In the genomic region with DNA sequence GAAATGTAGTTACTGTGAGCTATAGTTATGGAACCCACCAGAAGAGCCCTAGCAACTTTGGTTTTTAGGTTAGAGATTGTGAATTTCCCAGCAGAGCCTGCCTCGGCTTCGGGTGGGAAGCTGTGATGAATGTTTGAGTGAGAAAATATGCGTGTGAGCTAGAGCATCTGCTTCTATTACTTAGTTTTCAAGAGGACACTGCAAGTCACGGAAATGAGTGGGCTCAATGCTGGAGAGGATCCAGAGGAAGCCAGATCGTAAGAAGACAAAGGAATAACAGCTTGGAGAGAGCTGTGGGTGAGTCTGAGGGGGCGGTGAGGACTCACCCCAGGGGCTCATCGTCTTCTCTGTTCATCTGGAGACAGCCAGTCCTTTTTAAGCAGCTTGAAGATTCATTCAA, we compare ENCODE assay signal across 11 mouse cellular contexts.
A peak's percentile ranks its signal among the peaks of the same experiment; 100 is the strongest.
DNase-seq lines count a peak whose midpoint lies in the region; TF ChIP-seq lines count a peak whose summit lies in the region.
"Had no signal": no experiment of that assay in that cellular context is flagged by ENCODE, and none has a peak within 500 bp of the region (broad histone marks: within the 10 kb centered on the region; RNA-seq: fewer than 3 reads in every experiment).

No protein-coding gene starts in this region.

- intact Hi-C loops in gastrocnemius, postnatal 14 days (cut with DNase I; ENCODE audit: low total_unique reads), result no loop called here
- intact Hi-C loops in left cerebral cortex, postnatal 14 days (cut with DNase I), result loop anchor here (5.0 to 10.0 kb wide), 2 partner anchors 61 to 278 kb away; no protein-coding TSS in a partner anchor

- dilution Hi-C loops in CH12.LX (cut with MboI; ENCODE audit: extremely low pct_ligation_motif_present, extremely low pct_unique_long_range_greater_than_20kb, low sequenced_read_pairs), result no loop called here

- H3K27ac ChIP-seq in CH12.LX (ENCODE audit: insufficient read depth, low read depth), result no peak overlapping the region
- H3K27ac ChIP-seq: limb, embryonic 15.5 days had no signal

- TF ChIP-seq RAD21 in CH12.LX (IDR thresholded peaks at IDR 0.05; ENCODE audit: low read depth, low read length), result no peak

- no peaks in the 10 kb centered on the region for H3K4me1 ChIP-seq in CH12.LX (ENCODE audit: control insufficient read depth in 1 of 2, insufficient read depth in 2 of 2)
- H3K4me1 ChIP-seq: limb, embryonic 15.5 days had no signal

- no peak for TF ChIP-seq CTCF in CH12.LX (conservative IDR thresholded peaks at IDR 0.05 in 1 of 2, IDR thresholded peaks at IDR 0.05 in 1 of 2; ENCODE audit: low read depth in 2 of 2, low read length in 2 of 2)

- H3K9ac ChIP-seq in CH12.LX (ENCODE audit: insufficient read depth, low read depth), result no peak overlapping the region
- H3K9ac ChIP-seq: limb, embryonic 15.5 days had no signal

- H3K9me3 ChIP-seq in CH12.LX (replicated peaks; ENCODE audit: low read length), result no peaks in the 10 kb centered on the region
- H3K9me3 ChIP-seq: limb, embryonic 15.5 days had no signal

- peak; percentile 7 for DNase-seq in gastrocnemius, postnatal 14 days
- no peak for DNase-seq in gastrocnemius, adult 18-20 months (ENCODE audit: low spot score)
- DNase-seq in CH12.LX (ENCODE audit: extremely low read depth) (no peak), adipocyte (ENCODE audit: low spot score) (no peak)
- peak; percentile 76 to 87 for DNase-seq in layer of hippocampus, adult 18-20 months (ENCODE audit: low spot score in 2 of 2)
- DNase-seq in left cerebral cortex, postnatal 14 days (ENCODE audit: low spot score in 2 of 2), result peak; percentile 83 to 92
- DNase-seq in urinary bladder, adult 18-20 months (ENCODE audit: low spot score in 2 of 2), result no peak
- DNase-seq in adrenal gland, postnatal 36 days, result no peak
- DNase-seq: cerebellum, adult 11-12 months; gastrocnemius, postnatal 36 days had no signal

- TF ChIP-seq EP300 in CH12.LX (IDR thresholded peaks at IDR 0.05; ENCODE audit: low read length), result no peak

- no peaks in the 10 kb centered on the region for H3K79me2 ChIP-seq in CH12.LX (replicated peaks; ENCODE audit: control insufficient read depth, extremely low read depth, insufficient read depth, poor library complexity, severe bottlenecking)

- peak overlapping the region; percentile 29 for H3K4me2 ChIP-seq in CH12.LX (ENCODE audit: insufficient read depth, low read depth, poor library complexity, severe bottlenecking)
- H3K4me2 ChIP-seq: limb, embryonic 15.5 days had no signal

- H3K4me3 ChIP-seq in CH12.LX (replicated peaks in 1 of 3; ENCODE audit: low read depth in 2 of 3, low read length in 2 of 3, poor library complexity in 1 of 3), result no peak overlapping the region
- H3K4me3 ChIP-seq: limb, embryonic 15.5 days had no signal

- TF ChIP-seq POLR2A in CH12.LX (IDR thresholded peaks at IDR 0.05; ENCODE audit: low read depth, low read length), result no peak

- in situ Hi-C loops in CH12.LX (cut with MboI; ENCODE audit: low pct_ligation_motif_present, low pct_unique_long_range_greater_than_20kb, low sequenced_read_pairs), result no loop called here

- no peaks in the 10 kb centered on the region for H3K27me3 ChIP-seq in CH12.LX (replicated peaks)
- H3K27me3 ChIP-seq: limb, embryonic 15.5 days had no signal

- H3K36me3 ChIP-seq in CH12.LX (replicated peaks in 1 of 2; ENCODE audit: control insufficient read depth in 1 of 2, insufficient read depth in 1 of 2, low read length in 1 of 2), result no peaks in the 10 kb centered on the region
- H3K36me3 ChIP-seq: limb, embryonic 15.5 days had no signal

TF ChIP-seq in CH12.LX, 34 proteins besides CTCF, POLR2A, EP300 and RAD21:
- no peak for TF ChIP-seq MAX (IDR thresholded peaks at IDR 0.05; ENCODE audit: low read length)
- no peak for TF ChIP-seq JUN (IDR thresholded peaks at IDR 0.05; ENCODE audit: insufficient read depth, low read depth, low read length)
- no peak for TF ChIP-seq ZKSCAN1 (IDR thresholded peaks at IDR 0.05; ENCODE audit: borderline replicate concordance, low read depth, low read length)
- no peak for TF ChIP-seq NELFE (IDR thresholded peaks at IDR 0.05; ENCODE audit: low read depth, low read length)

Comparison
In these comparisons a context has a peak if more than half of its experiments do, and no peak if none do; other contexts are left out.
1. DNase-seq: peak in gastrocnemius, postnatal 14 days (single experiment), layer of hippocampus, adult 18-20 months (2 of 2) and left cerebral cortex, postnatal 14 days (2 of 2); none in gastrocnemius, adult 18-20 months (single experiment), CH12.LX (single experiment), urinary bladder, adult 18-20 months (0 of 2), adipocyte (single experiment) and adrenal gland, postnatal 36 days (0 of 2).